Mouse (Mus musculus): Measurements from ENCODE around the gene Dis3l2.

- TF ChIP-seq TAL1 (IDR thresholded peaks at IDR 0.05; ENCODE audit: low read length) (no peak), GATA1 (IDR thresholded peaks at IDR 0.05; ENCODE audit: low read length) (no peak)
Observed at GRCm38 (mm10) chr1:87073776-87074175, 370.2 kb downstream of the Dis3l2 start.
